Comparison of ENCODE assay signal across 27 mouse cellular contexts in the genomic region with DNA sequence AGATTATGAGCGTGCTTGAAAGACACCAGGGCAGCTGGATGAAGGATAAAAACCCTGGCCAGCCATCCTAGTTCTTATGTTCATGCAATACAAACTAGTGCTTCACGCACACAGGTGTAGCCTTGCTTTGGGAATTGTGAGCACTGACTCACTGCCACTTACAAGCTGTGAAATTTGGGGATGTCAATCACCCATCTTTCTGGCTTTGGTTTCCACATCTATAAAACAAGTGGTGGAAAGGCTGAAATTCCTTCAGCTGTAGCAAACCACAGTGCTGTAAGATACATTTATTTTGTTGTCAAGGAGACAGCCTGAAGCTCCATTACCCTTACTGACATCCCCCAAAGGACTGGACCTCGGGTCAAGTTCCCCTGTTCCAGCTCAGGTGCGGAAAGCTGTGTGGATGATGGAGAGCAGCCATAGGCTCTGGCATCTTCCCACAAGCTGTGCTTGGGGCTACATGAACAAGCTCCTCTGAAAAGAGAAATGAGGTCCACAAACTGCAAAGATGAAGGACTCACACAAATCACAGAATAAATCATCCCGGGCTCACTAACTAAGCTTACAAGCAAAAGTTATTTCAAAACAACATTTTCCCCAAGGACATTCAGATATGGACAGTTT.
DNase-seq lines count a peak whose midpoint lies in the region; ATAC-seq lines count a peak whose summit lies in the region.
"Had no signal": no experiment of that assay in that cellular context is flagged by ENCODE, and none has a peak within 500 bp of the region (broad histone marks: within the 10 kb centered on the region; RNA-seq: fewer than 3 reads in every experiment).

No protein-coding gene starts in this region.

- no peaks in the 10 kb centered on the region for H3K9me3 ChIP-seq in limb, embryonic 11.5 days (ENCODE audit: control insufficient read depth, low read length)
- H3K9me3 ChIP-seq in limb, embryonic 10.5 days (replicated peaks), result no peaks in the 10 kb centered on the region
- H3K9me3 ChIP-seq in limb, embryonic 12.5 days, result no peaks in the 10 kb centered on the region
- no peaks in the 10 kb centered on the region for H3K9me3 ChIP-seq in limb, embryonic 15.5 days
- H3K9me3 ChIP-seq in liver, embryonic 11.5 days (ENCODE audit: control insufficient read depth, low read length), result no peaks in the 10 kb centered on the region
- H3K9me3 ChIP-seq: embryonic facial prominence, embryonic 13.5 days; forebrain, embryonic 10.5 days; heart, embryonic 15.5 days had no signal

- no peak overlapping the region for H3K9ac ChIP-seq in limb, embryonic 11.5 days (ENCODE audit: low read length)
- H3K9ac ChIP-seq in limb, embryonic 12.5 days (replicated peaks), result no peak overlapping the region
- H3K9ac ChIP-seq in limb, embryonic 15.5 days, result no peak overlapping the region
- no peak overlapping the region for H3K9ac ChIP-seq in liver, embryonic 11.5 days (ENCODE audit: low read depth, low read length)
- H3K9ac ChIP-seq: embryonic facial prominence, embryonic 13.5 days; forebrain, postnatal 0 days; heart, embryonic 12.5 days; heart, embryonic 15.5 days; hindbrain, embryonic 14.5 days had no signal

- H3K36me3 ChIP-seq in limb, embryonic 11.5 days (ENCODE audit: control insufficient read depth, insufficient read depth, low read length), result no peaks in the 10 kb centered on the region
- no peaks in the 10 kb centered on the region for H3K36me3 ChIP-seq in limb, embryonic 10.5 days
- H3K36me3 ChIP-seq in limb, embryonic 12.5 days, result no peaks in the 10 kb centered on the region
- no peaks in the 10 kb centered on the region for H3K36me3 ChIP-seq in limb, embryonic 15.5 days
- H3K36me3 ChIP-seq in liver, embryonic 11.5 days (ENCODE audit: control insufficient read depth, insufficient read depth, low read length), result no peaks in the 10 kb centered on the region
- H3K36me3 ChIP-seq: embryonic facial prominence, embryonic 13.5 days; forebrain, embryonic 10.5 days; heart, embryonic 12.5 days; heart, embryonic 15.5 days had no signal

- no peak overlapping the region for H3K27ac ChIP-seq in limb, embryonic 11.5 days (replicated peaks; ENCODE audit: low read depth, low read length)
- no peak overlapping the region for H3K27ac ChIP-seq in limb, embryonic 10.5 days
- peak overlapping the region; percentile 23; the same call in 1 of the 2 replicates for H3K27ac ChIP-seq in limb, embryonic 12.5 days
- H3K27ac ChIP-seq in limb, embryonic 15.5 days, result peak overlapping the region; percentile 13; the same call in 1 of the 2 replicates
- H3K27ac ChIP-seq in liver, embryonic 11.5 days (ENCODE audit: low read depth, low read length), result no peak overlapping the region
- H3K27ac ChIP-seq: embryonic facial prominence, embryonic 13.5 days; forebrain, embryonic 10.5 days; gastrocnemius, adult 2 months; heart, embryonic 15.5 days; hindbrain, embryonic 14.5 days; hindbrain, postnatal 0 days had no signal

- H3K4me1 ChIP-seq in limb, embryonic 11.5 days (ENCODE audit: control insufficient read depth, insufficient read depth, low read length), result no peaks in the 10 kb centered on the region
- no peaks in the 10 kb centered on the region for H3K4me1 ChIP-seq in limb, embryonic 10.5 days
- H3K4me1 ChIP-seq in limb, embryonic 12.5 days (replicated peaks), result peaks cover 6% of the 10 kb centered on the region; the same call in 1 of the 2 replicates
- H3K4me1 ChIP-seq in limb, embryonic 15.5 days, result no peaks in the 10 kb centered on the region
- no peaks in the 10 kb centered on the region for H3K4me1 ChIP-seq in liver, embryonic 11.5 days (replicated peaks; ENCODE audit: control insufficient read depth, insufficient read depth, low read length)
- H3K4me1 ChIP-seq: embryonic facial prominence, embryonic 13.5 days; forebrain, embryonic 10.5 days; heart, embryonic 12.5 days; heart, embryonic 15.5 days had no signal

- no peaks in the 10 kb centered on the region for H3K27me3 ChIP-seq in limb, embryonic 11.5 days (ENCODE audit: control insufficient read depth, insufficient read depth, low read length)
- no peaks in the 10 kb centered on the region for H3K27me3 ChIP-seq in limb, embryonic 10.5 days (ENCODE audit: low read depth, poor library complexity, severe bottlenecking)
- no peaks in the 10 kb centered on the region for H3K27me3 ChIP-seq in limb, embryonic 12.5 days
- no peaks in the 10 kb centered on the region for H3K27me3 ChIP-seq in limb, embryonic 15.5 days
- H3K27me3 ChIP-seq in liver, embryonic 11.5 days (replicated peaks; ENCODE audit: control insufficient read depth, insufficient read depth, low read length), result no peaks in the 10 kb centered on the region
- H3K27me3 ChIP-seq: embryonic facial prominence, embryonic 13.5 days; heart, embryonic 12.5 days; heart, embryonic 15.5 days; Patski had no signal

- no peak overlapping the region for H3K4me3 ChIP-seq in limb, embryonic 11.5 days (ENCODE audit: low read depth, low read length)
- H3K4me3 ChIP-seq in limb, embryonic 10.5 days, result no peak overlapping the region
- no peak overlapping the region for H3K4me3 ChIP-seq in limb, embryonic 12.5 days (replicated peaks)
- H3K4me3 ChIP-seq in limb, embryonic 15.5 days, result no peak overlapping the region
- no peak overlapping the region for H3K4me3 ChIP-seq in liver, embryonic 11.5 days (ENCODE audit: low read depth, low read length)
- H3K4me3 ChIP-seq: embryonic facial prominence, embryonic 13.5 days; forebrain, embryonic 10.5 days; gastrocnemius, adult 2 months; heart, embryonic 12.5 days; heart, embryonic 15.5 days had no signal

- no peak overlapping the region for H3K4me2 ChIP-seq in limb, embryonic 11.5 days (ENCODE audit: low read depth, severe bottlenecking)
- H3K4me2 ChIP-seq in limb, embryonic 12.5 days, result no peak overlapping the region
- no peak overlapping the region for H3K4me2 ChIP-seq in limb, embryonic 15.5 days
- no peak overlapping the region for H3K4me2 ChIP-seq in liver, embryonic 11.5 days
- H3K4me2 ChIP-seq: embryonic facial prominence, embryonic 13.5 days; heart, embryonic 12.5 days; heart, embryonic 15.5 days; hindbrain, embryonic 14.5 days had no signal

- no peak for DNase-seq in limb, embryonic 11.5 days (ENCODE audit: low spot score)
- no peak for DNase-seq in limb, embryonic 10.5 days (ENCODE audit: low spot score)
- DNase-seq in liver, embryonic 11.5 days (ENCODE audit: low spot score), result no peak
- DNase-seq in ovary, postnatal 10 days (ENCODE audit: low spot score), result no peak
- DNase-seq: adrenal gland, adult 2 months; adrenal gland, postnatal 14 days; cerebellum, adult 11 months; cerebellum, adult 2 months; cerebellum, adult 9-11 months; cerebellum, postnatal 25 days; forebrain, postnatal 0 days; gastrocnemius, adult 2 months; gastrocnemius, postnatal 14 days; heart, adult 18-20 months; heart, postnatal 14 days; heart, postnatal 4 days had no signal

- 83% methylated on average over 5 of the region's 5 CpGs for WGBS in limb, embryonic 11.5 days
- WGBS in limb, embryonic 10.5 days, result 83% methylated on average over 5 of the region's 5 CpGs
- 65% methylated on average over 5 of the region's 5 CpGs for WGBS in limb, embryonic 12.5 days
- 57% methylated on average over 5 of the region's 5 CpGs for WGBS in limb, embryonic 15.5 days
- 77% methylated on average over 5 of the region's 5 CpGs for WGBS in liver, embryonic 11.5 days

- peak; percentile 26; the same call in 1 of the 2 replicates for ATAC-seq in limb, embryonic 11.5 days (ENCODE audit: insufficient number of reproducible peaks, low FRiP score, low TSS enrichment, low read depth)
- peak; percentile 56; the same call in 1 of the 2 replicates for ATAC-seq in limb, embryonic 12.5 days (ENCODE audit: insufficient number of reproducible peaks, insufficient read depth, low FRiP score, low TSS enrichment, low read depth)
- ATAC-seq in limb, embryonic 15.5 days (ENCODE audit: insufficient number of reproducible peaks, low FRiP score, low TSS enrichment, low read depth), result peak; percentile 81; the same call in 1 of the 2 replicates
- no peak for ATAC-seq in liver, embryonic 11.5 days (replicated peaks; ENCODE audit: low FRiP score)
- ATAC-seq: forebrain, embryonic 14.5 days; forebrain, postnatal 0 days; hindbrain, postnatal 0 days; inflammation-experienced regulatory T-cells, adult 6 months; Patski had no signal

Comparison
In these comparisons a context has a peak if more than half of its experiments do, and no peak if none do; other contexts are left out.
1. H3K27ac ChIP-seq: peak in limb, embryonic 12.5 days (single experiment) and limb, embryonic 15.5 days (single experiment); none in limb, embryonic 11.5 days (single experiment), limb, embryonic 10.5 days (single experiment) and liver, embryonic 11.5 days (single experiment).